Mouse (Mus musculus) limb, embryonic 12.5 days (tissue): ENCODE results near the gene Mettl8. TPM values are rescaled to one million over a fixed set of nuclear protein-coding genes. Genes with fewer than 3 reads are reported as not detected.

Experiments used
- ATAC-seq: fragments of 200-750 bp; cut with Nextera tagmentation; 2 replicates; pipeline ENCODE4 v1.8.0; 2017; ENCODE audit warnings: low read depth, moderate TSS enrichment; ENCODE audit not compliant: insufficient number of reproducible peaks, insufficient read depth, low FRiP score, low TSS enrichment
- H3K27ac ChIP-seq: fragments of 300-500 bp; sonication (generic); 2 replicates; pipeline ENCODE4 v1.5.1; 2016; ENCODE audit warnings: mild to moderate bottlenecking, moderate library complexity
- H3K27me3 ChIP-seq: fragments of 300-500 bp; sonication (generic); 2 replicates; pipeline ENCODE4 v1.6.1; 2016; ENCODE audit warnings: mild to moderate bottlenecking, moderate library complexity
- H3K36me3 ChIP-seq: fragments of 300-500 bp; sonication (generic); 2 replicates; pipeline ENCODE4 v1.6.1; 2016; ENCODE audit warnings: mild to moderate bottlenecking, moderate library complexity
- H3K4me1 ChIP-seq: fragments of 300-500 bp; sonication (generic); replicated peaks from 2 replicates; pipeline ENCODE4 v1.6.1; 2016
- H3K4me2 ChIP-seq: fragments of 300-500 bp; sonication (generic); 2 replicates; pipeline ENCODE4 v1.6.1; 2016; ENCODE audit warnings: mild to moderate bottlenecking, moderate library complexity
- H3K4me3 ChIP-seq: fragments of 300-500 bp; sonication (generic); replicated peaks from 2 replicates; pipeline ENCODE4 v1.5.1; 2016; ENCODE audit warnings: mild to moderate bottlenecking
- H3K9ac ChIP-seq: fragments of 300-500 bp; sonication (generic); replicated peaks from 2 replicates; pipeline ENCODE4 v1.6.1; 2016; ENCODE audit warnings: mild to moderate bottlenecking, moderate library complexity
- H3K9me3 ChIP-seq: fragments of 300-500 bp; sonication (generic); 2 replicates; pipeline ENCODE4 v1.6.1; 2016; ENCODE audit warnings: mild to moderate bottlenecking, moderate library complexity
- WGBS: fragments of 180-500 bp; shearing (Covaris S2); methylation state at CpG from one replicate; pipeline ENCODE4 v1.1.7; 2016; 5-methylcytosine and 5-hydroxymethylcytosine counted together
- polyA plus RNA-seq: library from polyadenylated mRNA; unstranded; fragments of >200 nt; fragmentation: Nextera tagmentation; extraction: Ambion mirVana; gene quantifications from 2 replicates; pipeline ENCODE4 v1.2.1, GENCODE M21; 2016

Gene Mettl8
- polyA plus RNA-seq, 1 experiment from 2014 or later: 18.1 TPM

- Histone ChIP-seq H3K27ac (no peak overlapping the region), H3K27me3 (no peaks in the 10 kb centered on the region), H3K4me2 (no peak overlapping the region), H3K9me3 (no peaks in the 10 kb centered on the region), H3K4me3 (no peak overlapping the region), H3K4me1 (0 out of 2 replicates have a peak, but pooled peaks cover 4% of the 10 kb centered on the region), H3K36me3 (no peaks in the 10 kb centered on the region), H3K9ac (no peak overlapping the region)
- ATAC-seq: no peak
- 71% methylated on average over 5 of the region's 7 CpGs for WGBS
Measured at GRCm38 (mm10) chr2:70958536-70958935, 96.8 kb downstream of the Mettl8 start.

DNA sequence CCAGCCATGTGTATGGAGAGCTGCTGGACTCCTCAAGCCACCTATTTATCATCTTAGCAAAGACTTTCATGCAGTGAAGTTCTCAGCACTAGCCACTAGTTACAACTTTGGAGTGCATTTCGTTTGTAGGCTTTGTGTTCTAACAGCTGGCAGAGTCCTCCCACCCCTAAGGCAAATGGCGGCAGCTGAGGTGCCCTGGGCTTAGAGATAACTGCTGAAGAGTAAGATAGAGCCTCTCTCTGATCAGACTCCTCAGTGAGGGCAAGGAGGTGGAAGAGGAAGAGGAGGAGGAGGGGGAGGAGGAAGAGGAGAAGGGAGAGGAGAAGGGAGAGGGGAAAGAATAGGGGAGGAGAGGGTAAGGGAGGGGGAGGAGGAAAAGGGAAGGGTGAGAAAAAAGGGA, 101.8 kb downstream of the Mettl8 start:
- 59% methylated on average over 2 of the region's 2 CpGs for WGBS
- Histone ChIP-seq H3K9me3 (no peaks in the 10 kb centered on the region), H3K27ac (no peak overlapping the region), H3K4me1 (no peaks in the 10 kb centered on the region), H3K9ac (no peak overlapping the region), H3K4me3 (no peak overlapping the region), H3K4me2 (no peak overlapping the region), H3K36me3 (no peaks in the 10 kb centered on the region), H3K27me3 (no peaks in the 10 kb centered on the region)
- no peak for ATAC-seq

DNA sequence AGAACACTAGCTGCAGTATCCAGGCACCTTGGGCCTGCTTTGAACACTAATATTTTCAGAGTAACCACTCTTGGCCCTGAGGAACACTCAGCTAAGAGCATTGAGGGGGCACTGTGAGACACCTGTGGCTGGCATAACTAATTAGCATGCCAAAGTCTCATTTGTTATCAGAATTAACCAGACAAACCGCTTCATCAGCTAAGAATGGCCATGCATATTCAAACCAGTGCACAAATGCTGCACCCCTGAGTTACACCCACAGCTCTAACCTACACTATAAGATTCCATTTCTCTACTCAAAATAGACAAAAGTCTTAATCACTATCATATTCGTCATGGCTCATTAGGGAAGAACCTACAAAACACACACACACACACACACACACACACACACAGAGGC, 103.4 kb downstream of the Mettl8 start:
- 89% methylated on average over 2 of the region's 2 CpGs for WGBS
- ATAC-seq: no peak
- H3K27me3 ChIP-seq: no peaks in the 10 kb centered on the region
- H3K9ac ChIP-seq: no peak overlapping the region
- no peaks in the 10 kb centered on the region for H3K4me1 ChIP-seq
- H3K4me2 ChIP-seq: no peak overlapping the region
- H3K9me3 ChIP-seq: no peaks in the 10 kb centered on the region
- H3K4me3 ChIP-seq: no peak overlapping the region
- no peak overlapping the region for H3K27ac ChIP-seq
- H3K36me3 ChIP-seq: no peaks in the 10 kb centered on the region

GRCm38 (mm10) chr2:70944511-70945305, 110.7 kb downstream of the Mettl8 start:
- Histone ChIP-seq H3K9me3 (no peaks in the 10 kb centered on the region), H3K4me2 (no peak overlapping the region)

DNA sequence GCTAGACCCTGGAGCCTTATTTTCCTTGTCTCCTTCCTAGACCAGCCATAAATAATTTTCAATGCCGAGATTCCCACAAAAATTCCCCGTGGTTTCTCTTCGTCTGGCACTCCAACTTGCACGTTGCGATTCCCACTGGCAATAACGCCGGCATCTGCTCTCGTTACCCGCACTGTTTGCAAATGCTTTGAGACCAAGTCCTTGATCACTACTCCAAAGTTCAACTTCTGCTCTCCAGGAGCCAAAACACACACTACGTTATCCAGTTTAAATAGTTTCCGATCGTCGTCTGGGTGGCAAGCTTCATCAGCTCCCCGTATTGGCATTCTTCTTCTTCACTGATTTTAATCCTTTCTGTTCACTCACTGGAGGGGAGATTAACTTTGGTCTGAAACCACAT, 114.6 kb downstream of the Mettl8 start:
- Histone ChIP-seq H3K4me3 (no peak overlapping the region), H3K27ac (no peak overlapping the region), H3K9me3 (no peaks in the 10 kb centered on the region), H3K27me3 (no peaks in the 10 kb centered on the region), H3K4me2 (no peak overlapping the region), H3K4me1 (no peaks in the 10 kb centered on the region; the same call in 1 of the 2 replicates), H3K36me3 (no peaks in the 10 kb centered on the region), H3K9ac (no peak overlapping the region)
- ATAC-seq: no peak
- WGBS: 66% methylated on average over 14 of the region's 14 CpGs

More at GRCm38 (mm10) chr2:70944511-70945305, 110.7 kb downstream of the Mettl8 start:
- no peak overlapping the region for H3K4me3 ChIP-seq
- 86% methylated on average over 8 of the region's 8 CpGs for WGBS
- no peaks in the 10 kb centered on the region for H3K36me3 ChIP-seq
- no peaks in the 10 kb centered on the region; the same call in 1 of the 2 replicates for H3K4me1 ChIP-seq
- no peak overlapping the region for H3K27ac ChIP-seq
- ATAC-seq: no peak
- no peaks in the 10 kb centered on the region for H3K27me3 ChIP-seq
- H3K9ac ChIP-seq: no peak overlapping the region

GRCm38 (mm10) chr2:70938844-70939494, 116.4 kb downstream of the Mettl8 start:
- H3K9me3 ChIP-seq: no peaks in the 10 kb centered on the region
- no peaks in the 10 kb centered on the region for H3K27me3 ChIP-seq
- H3K4me1 ChIP-seq: no peaks in the 10 kb centered on the region; the same call in 1 of the 2 replicates
- no peak overlapping the region for H3K4me3 ChIP-seq
- H3K36me3 ChIP-seq: no peaks in the 10 kb centered on the region
- H3K9ac ChIP-seq: no peak overlapping the region
- ATAC-seq: no peak
- WGBS: 85% methylated on average over 21 of the region's 21 CpGs
- H3K27ac ChIP-seq: no peak overlapping the region
- H3K4me2 ChIP-seq: no peak overlapping the region

GRCm38 (mm10) chr2:70934772-70935171, 120.6 kb downstream of the Mettl8 start:
- no peak for ATAC-seq
- WGBS: 82% methylated on average over 8 of the region's 8 CpGs
- no peak overlapping the region for H3K27ac ChIP-seq
- no peak overlapping the region for H3K4me2 ChIP-seq
- no peaks in the 10 kb centered on the region for H3K27me3 ChIP-seq
- no peak overlapping the region for H3K9ac ChIP-seq
- H3K4me1 ChIP-seq: no peaks in the 10 kb centered on the region; the same call in 1 of the 2 replicates
- H3K4me3 ChIP-seq: no peak overlapping the region
- no peaks in the 10 kb centered on the region for H3K36me3 ChIP-seq
- no peaks in the 10 kb centered on the region for H3K9me3 ChIP-seq

DNA sequence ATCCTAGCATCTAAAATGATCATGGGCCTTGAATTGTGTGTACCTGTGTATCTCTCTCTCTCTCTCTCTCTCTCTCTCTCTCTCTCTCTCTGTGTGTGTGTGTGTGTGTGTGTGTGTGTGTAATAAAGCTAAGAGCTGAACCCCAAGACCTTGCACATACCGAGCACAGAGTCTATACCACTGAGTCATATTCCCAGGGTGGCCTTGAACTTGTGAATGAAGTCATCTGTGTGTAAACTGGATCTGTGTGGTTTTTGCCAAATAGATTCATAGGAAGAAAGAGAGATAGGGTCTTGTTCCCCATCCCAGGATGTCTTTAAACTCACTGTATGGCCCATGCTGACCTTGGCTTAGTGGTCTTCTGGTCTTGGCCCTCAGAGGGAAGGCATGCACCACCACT, 121.9 kb downstream of the Mettl8 start:
- no peaks in the 10 kb centered on the region for H3K27me3 ChIP-seq
- no peaks in the 10 kb centered on the region for H3K9me3 ChIP-seq
- ATAC-seq: no peak
- no peak overlapping the region for H3K27ac ChIP-seq
- H3K4me3 ChIP-seq: no peak overlapping the region
- no peak overlapping the region for H3K9ac ChIP-seq
- H3K4me1 ChIP-seq: no peaks in the 10 kb centered on the region
- WGBS: 88% methylated on average over 1 of the region's 1 CpGs
- H3K4me2 ChIP-seq: no peak overlapping the region
- no peaks in the 10 kb centered on the region for H3K36me3 ChIP-seq

DNA sequence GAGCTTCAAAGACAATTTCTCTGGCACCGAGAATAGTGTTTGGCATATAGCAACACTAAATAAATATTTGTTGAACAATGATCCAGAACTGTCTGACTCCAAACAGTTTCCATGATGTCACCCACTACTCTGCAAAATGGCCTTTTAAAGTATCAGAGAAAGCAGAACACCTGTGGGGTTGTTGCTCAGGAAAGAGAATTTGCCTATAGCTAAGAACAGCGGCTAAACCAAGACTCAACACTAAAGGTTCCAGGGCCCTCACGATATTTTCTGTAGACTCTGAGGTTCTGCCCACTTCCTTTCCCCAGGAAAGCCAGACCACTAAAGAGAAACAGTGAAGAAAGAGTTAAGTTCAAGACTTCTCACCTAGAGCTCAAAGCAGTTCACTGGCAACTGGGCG, 122.4 kb downstream of the Mettl8 start:
- H3K27ac ChIP-seq: no peak overlapping the region
- 84% methylated on average over 4 of the region's 4 CpGs for WGBS

GRCm38 (mm10) chr2:70930631-70931288, 124.6 kb downstream of the Mettl8 start:
- Histone ChIP-seq H3K36me3 (no peaks in the 10 kb centered on the region), H3K9me3 (no peaks in the 10 kb centered on the region), H3K4me1 (no peaks in the 10 kb centered on the region), H3K4me2 (no peak overlapping the region), H3K9ac (no peak overlapping the region), H3K27me3 (no peaks in the 10 kb centered on the region), H3K27ac (no peak overlapping the region), H3K4me3 (no peak overlapping the region)
- 90% methylated on average over 11 of the region's 11 CpGs for WGBS
- ATAC-seq: no peak

More for the DNA sequence above, 122.4 kb downstream of the Mettl8 start:
- Histone ChIP-seq H3K4me1 (no peaks in the 10 kb centered on the region), H3K9me3 (no peaks in the 10 kb centered on the region), H3K9ac (no peak overlapping the region), H3K4me2 (no peak overlapping the region), H3K27me3 (no peaks in the 10 kb centered on the region), H3K4me3 (no peak overlapping the region), H3K36me3 (no peaks in the 10 kb centered on the region)
- ATAC-seq: no peak

GRCm38 (mm10) chr2:70929714-70930113, 125.7 kb downstream of the Mettl8 start:
- H3K9me3 ChIP-seq: no peaks in the 10 kb centered on the region
- no peaks in the 10 kb centered on the region for H3K4me1 ChIP-seq
- H3K9ac ChIP-seq: no peak overlapping the region
- no peak overlapping the region for H3K4me3 ChIP-seq
- H3K36me3 ChIP-seq: no peaks in the 10 kb centered on the region
- no peak for ATAC-seq
- no peaks in the 10 kb centered on the region for H3K27me3 ChIP-seq
- H3K27ac ChIP-seq: no peak overlapping the region
- WGBS: 86% methylated on average over 11 of the region's 11 CpGs
- H3K4me2 ChIP-seq: no peak overlapping the region
